Mouse (Mus musculus): ENCODE data around the gene Sec11a.
"Not testable (repeated sequence)": the region's sequence is repeated elsewhere in the genome, so short reads cannot be mapped to it uniquely, and the experiment has no call there.

GRCm38 (mm10) chr7:80972920-80973637 lies 25.5 kb upstream of the Sec11a start:
- TF ChIP-seq CTCF, EP300 (IDR thresholded peaks at IDR 0.05; ENCODE audit: low read depth): not testable (repeated sequence)
